Mouse (Mus musculus) kidney, adult 2 months (tissue): ENCODE results near the gene Utrn. TPM values are rescaled to one million over a fixed set of nuclear protein-coding genes. Genes with fewer than 3 reads are reported as not detected.

Experiments used
- DNase-seq: peaks from one replicate; pipeline ENCODE4 v3.0.0; 2021
- H3K27ac ChIP-seq: fragments of 200-500 bp; 2 replicates; pipeline ENCODE4 v1.5.1; 2012; ENCODE audit warnings: low read depth, low read length, control low read depth, inconsistent platforms; ENCODE audit not compliant: insufficient read depth
- H3K27me3 ChIP-seq: fragments of 200-500 bp; replicated peaks from 2 replicates; pipeline ENCODE4 v1.6.1; 2012; ENCODE audit warnings: mild to moderate bottlenecking, moderate library complexity, low read length, inconsistent platforms; ENCODE audit not compliant: control insufficient read depth, insufficient read depth
- H3K36me3 ChIP-seq: fragments of 200-500 bp; 2 replicates; pipeline ENCODE4 v1.6.1; 2012; ENCODE audit warnings: mild to moderate bottlenecking, moderate library complexity, low read length, inconsistent platforms; ENCODE audit not compliant: control insufficient read depth, insufficient read depth
- H3K4me1 ChIP-seq: fragments of 200-500 bp; 2 replicates; pipeline ENCODE4 v1.6.1; 2011; ENCODE audit warnings: low read length; ENCODE audit not compliant: control insufficient read depth, insufficient read depth
- H3K4me3 ChIP-seq: fragments of 200-500 bp; 2 replicates; pipeline ENCODE4 v1.5.1; 2011; ENCODE audit warnings: mild to moderate bottlenecking, low read depth, low read length, control low read depth; ENCODE audit not compliant: insufficient read depth
- CTCF ChIP-seq: fragments of 200-500 bp; conservative IDR thresholded peaks from 2 replicates; pipeline ENCODE4 v1.5.1; 2011; ENCODE audit warnings: low read depth, mild to moderate bottlenecking, control low read depth, low read length, moderate library complexity, mixed read lengths; ENCODE audit not compliant: insufficient read depth, insufficient read length
- POLR2A ChIP-seq: fragments of 200-500 bp; IDR thresholded peaks from one replicate; pipeline ENCODE4 v1.6.1; 2011; ENCODE audit warnings: low read depth, low read length, control low read depth
- WGBS: fragments of 180-500 bp; shearing (Covaris S2); methylation state at CpG from one replicate; pipeline ENCODE4 v1.1.7; 2018; 5-methylcytosine and 5-hydroxymethylcytosine counted together
- polyA plus RNA-seq: library from polyadenylated mRNA; depleted of rRNA; stranded (reverse); fragments of >200 nt; gene quantifications from 2 replicates; pipeline ENCODE4 v1.2.3, GENCODE M21; 2012

Utrn gene
- polyA plus RNA-seq, 1 experiment: 20.8 TPM

GRCm38 (mm10) chr10:12874577-12875277, 5.6 kb upstream of the Utrn start:
- no peak overlapping the region for H3K27ac ChIP-seq
- WGBS: 61% methylated on average over 8 of the region's 8 CpGs

GRCm38 (mm10) chr10:12869846-12870245, 681 bp upstream of the Utrn start:
- Histone ChIP-seq H3K36me3 (no peaks in the 10 kb centered on the region), H3K4me1 (no peaks in the 10 kb centered on the region), H3K27ac (no peak overlapping the region), H3K4me3 (no peak overlapping the region), H3K27me3 (no peaks in the 10 kb centered on the region)
- DNase-seq: no peak
- WGBS: 70% methylated on average over 1 of the region's 1 CpGs
- no peak for TF ChIP-seq POLR2A
- TF ChIP-seq CTCF: no peak

More at GRCm38 (mm10) chr10:12874577-12875277, 5.6 kb upstream of the Utrn start:
- no peak overlapping the region for H3K4me3 ChIP-seq
- no peaks in the 10 kb centered on the region for H3K27me3 ChIP-seq
- no peaks in the 10 kb centered on the region for H3K36me3 ChIP-seq
- DNase-seq: peak; percentile 25
- TF ChIP-seq CTCF (no peak), POLR2A (no peak)
- no peaks in the 10 kb centered on the region for H3K4me1 ChIP-seq

- no peaks in the 10 kb centered on the region for H3K27me3 ChIP-seq
- under 1% methylated on average over 41 of the region's 41 CpGs for WGBS
Measured at GRCm38 (mm10) chr10:12868189-12869028, 756 bp downstream of the Utrn start.

GRCm38 (mm10) chr10:12867733-12868188, 1.4 kb downstream of the Utrn start:
- Histone ChIP-seq H3K36me3 (no peaks in the 10 kb centered on the region), H3K4me3 (peak overlapping the region; percentile 63), H3K4me1 (no peaks in the 10 kb centered on the region), H3K27ac (peak overlapping the region; percentile 58), H3K27me3 (no peaks in the 10 kb centered on the region)
- WGBS: under 1% methylated on average over 12 of the region's 12 CpGs
- DNase-seq: no peak
- TF ChIP-seq CTCF: no peak
- no peak for TF ChIP-seq POLR2A

More at GRCm38 (mm10) chr10:12868189-12869028, 756 bp downstream of the Utrn start:
- TF ChIP-seq POLR2A (no peak), CTCF (no peak)
- Histone ChIP-seq H3K36me3 (no peaks in the 10 kb centered on the region), H3K27ac (peak overlapping the region; percentile 74), H3K4me3 (peak overlapping the region; percentile 63), H3K4me1 (no peaks in the 10 kb centered on the region)
- DNase-seq: peak; percentile 83

- WGBS: 10% methylated on average over 28 of the region's 28 CpGs
- no peaks in the 10 kb centered on the region for H3K4me1 ChIP-seq
- no peak for TF ChIP-seq CTCF
- peak overlapping the region; percentile 58 for H3K27ac ChIP-seq
- H3K27me3 ChIP-seq: no peaks in the 10 kb centered on the region
- H3K4me3 ChIP-seq: peak overlapping the region; percentile 63
- peak; percentile 41 for DNase-seq
- no peaks in the 10 kb centered on the region for H3K36me3 ChIP-seq
Measured at GRCm38 (mm10) chr10:12866971-12867732, 2.0 kb downstream of the Utrn start.

- no peak for DNase-seq
- Histone ChIP-seq H3K36me3 (no peaks in the 10 kb centered on the region), H3K4me1 (no peaks in the 10 kb centered on the region), H3K4me3 (no peak overlapping the region), H3K27ac (no peak overlapping the region), H3K27me3 (no peaks in the 10 kb centered on the region)
- TF ChIP-seq CTCF: no peak
- no peak for TF ChIP-seq POLR2A
- 79% methylated on average over 6 of the region's 6 CpGs for WGBS
Measured at GRCm38 (mm10) chr10:12865201-12865600, 4.0 kb downstream of the Utrn start.
